Mouse (Mus musculus) urinary bladder, adult 18-20 months (tissue): ENCODE results near the gene Gm9736.
"Not testable (repeated sequence)": the region's sequence is repeated elsewhere in the genome, so short reads cannot be mapped to it uniquely, and the experiment has no call there.

ENCODE experiments used
- DNase-seq, 2 experiments: peaks; one replicate each; pipeline ENCODE4 v3.0.0; 2022; ENCODE audit warnings: low spot score in 2 of 2, mixed read lengths in 2 of 2

The Gm9736 gene

GRCm38 (mm10) chr10:77751254-77751653, at the start of gene Gm9736:
Gm9736 (minus strand) TSS chr10:77751354.
- DNase-seq: not testable (repeated sequence)

GRCm38 (mm10) chr10:77798921-77799508, 47.9 kb upstream of the Gm9736 start, which contains the start of gene Gm19668:
Gm19668 (minus strand) TSS chr10:77799133.
- DNase-seq: no peak

- DNase-seq: not testable (repeated sequence)
Measured at GRCm38 (mm10) chr10:77798164-77798920, 47.2 kb upstream of the Gm9736 start.

- DNase-seq: no peak
Measured at GRCm38 (mm10) chr10:77797677-77798076, 46.5 kb upstream of the Gm9736 start.

GRCm38 (mm10) chr10:77794976-77795375, 43.8 kb upstream of the Gm9736 start, which contains the start of gene Gm9639:
Gm9639 (minus strand) TSS chr10:77795076.
- no peak for DNase-seq

GRCm38 (mm10) chr10:77788621-77789020, 37.5 kb upstream of the Gm9736 start:
- no peak for DNase-seq

GRCm38 (mm10) chr10:77787876-77788275, 36.7 kb upstream of the Gm9736 start, which contains the start of gene Gm7137:
Gm7137 (minus strand) TSS chr10:77788200.
- DNase-seq: not testable (repeated sequence)

- DNase-seq: not testable (repeated sequence)
Measured at GRCm38 (mm10) chr10:77783396-77783795, 32.2 kb upstream of the Gm9736 start.

- not testable (repeated sequence) for DNase-seq
Measured at GRCm38 (mm10) chr10:77782442-77782841, 31.3 kb upstream of the Gm9736 start, which contains the start of gene Gm3250. Gm3250 (minus strand) TSS chr10:77782542.

GRCm38 (mm10) chr10:77776844-77777243, 25.7 kb upstream of the Gm9736 start, which contains the start of gene Gm7138:
Gm7138 (minus strand) TSS chr10:77776944.
- DNase-seq: not testable (repeated sequence)

- DNase-seq: not testable (repeated sequence)
Measured at GRCm38 (mm10) chr10:77772142-77772541, 21.0 kb upstream of the Gm9736 start.

- not testable (repeated sequence) for DNase-seq
Measured at GRCm38 (mm10) chr10:77771225-77771624, 20.1 kb upstream of the Gm9736 start, which contains the start of gene Gm3238. Gm3238 (minus strand) TSS chr10:77771325.

GRCm38 (mm10) chr10:77769727-77770126, 18.6 kb upstream of the Gm9736 start:
- DNase-seq: no peak

GRCm38 (mm10) chr10:77759582-77759981, 8.4 kb upstream of the Gm9736 start, which contains the start of gene Gm3233:
Gm3233 (minus strand) TSS chr10:77759682.
- DNase-seq: not testable (repeated sequence)

- no peak for DNase-seq
Measured at GRCm38 (mm10) chr10:77753448-77753847, 2.3 kb upstream of the Gm9736 start.

- not testable (repeated sequence) for DNase-seq
Measured at GRCm38 (mm10) chr10:77752312-77752711, 1.2 kb upstream of the Gm9736 start.

GRCm38 (mm10) chr10:77750686-77751085, 468 bp downstream of the Gm9736 start:
- DNase-seq: not testable (repeated sequence)

GRCm38 (mm10) chr10:77741924-77742688, 9.0 kb downstream of the Gm9736 start, which contains the start of gene Gm18596:
Gm18596 (minus strand) TSS chr10:77742638.
- DNase-seq: not testable (repeated sequence)

- DNase-seq: no peak
Measured at GRCm38 (mm10) chr10:77738929-77739328, 12.2 kb downstream of the Gm9736 start.

GRCm38 (mm10) chr10:77735928-77736327, 15.2 kb downstream of the Gm9736 start:
- no peak for DNase-seq

GRCm38 (mm10) chr10:77729241-77729640, 21.9 kb downstream of the Gm9736 start:
- no peak for DNase-seq

GRCm38 (mm10) chr10:77728280-77728679, 22.9 kb downstream of the Gm9736 start:
- no peak for DNase-seq
